Mouse (Mus musculus) midbrain, embryonic 16.5 days (tissue): Measurements from ENCODE around the gene Snapc3. TPM values are rescaled to one million over a fixed set of nuclear protein-coding genes. Genes with fewer than 3 reads are reported as not detected.
"Not testable (repeated sequence)": the region's sequence is repeated elsewhere in the genome, so short reads cannot be mapped to it uniquely, and the experiment has no call there.

Experiments
- ATAC-seq: fragments of 200-750 bp; cut with Nextera tagmentation; 2 replicates; pipeline ENCODE4 v1.8.0; 2017; ENCODE audit warnings: moderate TSS enrichment
- H3K27ac ChIP-seq: fragments of 300-500 bp; sonication (generic); 2 replicates; pipeline ENCODE4 v1.5.1; 2014; ENCODE audit warnings: mild to moderate bottlenecking, low read length, mixed read lengths
- H3K27me3 ChIP-seq: fragments of 300-500 bp; sonication (generic); 2 replicates; pipeline ENCODE4 v1.6.1; 2014; ENCODE audit warnings: low read depth, low read length, mixed read lengths; ENCODE audit not compliant: control insufficient read depth, insufficient read depth
- H3K36me3 ChIP-seq: fragments of 300-500 bp; sonication (generic); 2 replicates; pipeline ENCODE4 v1.6.1; 2014; ENCODE audit warnings: mild to moderate bottlenecking, low read length, moderate library complexity, mixed read lengths; ENCODE audit not compliant: control insufficient read depth, insufficient read depth
- H3K4me1 ChIP-seq: fragments of 300-500 bp; sonication (generic); 2 replicates; pipeline ENCODE4 v1.6.1; 2014; ENCODE audit warnings: mild to moderate bottlenecking, low read length, mixed read lengths; ENCODE audit not compliant: control insufficient read depth, insufficient read depth
- H3K4me2 ChIP-seq: fragments of 300-500 bp; sonication (generic); 2 replicates; pipeline ENCODE4 v1.6.1; 2014; ENCODE audit warnings: mild to moderate bottlenecking, low read length, mixed read lengths
- H3K4me3 ChIP-seq: fragments of 300-500 bp; sonication (generic); 2 replicates; pipeline ENCODE4 v1.5.1; 2014; ENCODE audit warnings: low read depth, mild to moderate bottlenecking, low read length, moderate library complexity, mixed read lengths
- H3K9ac ChIP-seq: fragments of 300-500 bp; sonication (generic); 2 replicates; pipeline ENCODE4 v1.6.1; 2014; ENCODE audit warnings: low read depth, low read length, mixed read lengths
- H3K9me3 ChIP-seq: fragments of 300-500 bp; sonication (generic); replicated peaks from 2 replicates; pipeline ENCODE4 v1.6.1; 2014; ENCODE audit warnings: mild to moderate bottlenecking, low read length, mixed read lengths; ENCODE audit not compliant: control insufficient read depth, poor library complexity, severe bottlenecking
- WGBS: fragments of 180-500 bp; shearing (Covaris S2); extraction: QIAGEN DNeasy Blood & Tissue Kit; methylation state at CpG from one replicate; pipeline ENCODE4 v1.1.7; 2014; 5-methylcytosine and 5-hydroxymethylcytosine counted together
- polyA plus RNA-seq: library from polyadenylated mRNA; unstranded; fragments of >200 nt; fragmentation: Nextera tagmentation; extraction: Ambion mirVana; gene quantifications from 2 replicates; pipeline ENCODE4 v1.2.1, GENCODE M21; 2015

The Snapc3 gene
- polyA plus RNA-seq, 1 experiment from 2014 or later = 64.9 TPM

GRCm38 (mm10) chr4:83467615-83468014, 50.1 kb downstream of the Snapc3 start:
- Histone ChIP-seq H3K27me3 (no peaks in the 10 kb centered on the region), H3K9me3 (no peaks in the 10 kb centered on the region), H3K4me3 (no peak overlapping the region), H3K36me3 (peaks cover 42% of the 10 kb centered on the region), H3K4me1 (no peaks in the 10 kb centered on the region; the same call in 1 of the 2 replicates), H3K27ac (0 out of 2 replicates have a peak overlapping the region, but pooled peaks have one; percentile 22), H3K9ac (no peak overlapping the region), H3K4me2 (no peak overlapping the region)
- WGBS = 79% methylated on average over 7 of the region's 7 CpGs
- ATAC-seq = no peak

- Histone ChIP-seq H3K4me3 (no peak overlapping the region), H3K9me3 (no peaks in the 10 kb centered on the region), H3K27ac (0 out of 2 replicates have a peak overlapping the region, but pooled peaks have one; percentile 22), H3K36me3 (peaks cover 40% of the 10 kb centered on the region), H3K9ac (no peak overlapping the region), H3K4me2 (no peak overlapping the region), H3K4me1 (no peaks in the 10 kb centered on the region; the same call in 1 of the 2 replicates), H3K27me3 (no peaks in the 10 kb centered on the region)
- WGBS = 55% methylated on average over 3 of the region's 3 CpGs
- 0 out of 2 replicates have a peak, but pooled peaks have one; percentile 39 for ATAC-seq
Measured at GRCm38 (mm10) chr4:83468208-83468607, 50.7 kb downstream of the Snapc3 start.

- Histone ChIP-seq H3K27me3 (no peaks in the 10 kb centered on the region), H3K9me3 (no peaks in the 10 kb centered on the region), H3K27ac (peak overlapping the region; percentile 99), H3K36me3 (peaks cover 8% of the 10 kb centered on the region), H3K4me1 (peaks cover 30% of the 10 kb centered on the region), H3K9ac (peak overlapping the region; percentile 93), H3K4me3 (peak overlapping the region; percentile 90), H3K4me2 (peak overlapping the region; percentile 68)
- 10% methylated on average over 12 of the region's 12 CpGs for WGBS
- no peak for ATAC-seq
Measured at GRCm38 (mm10) chr4:83485250-83485649, 67.7 kb downstream of the Snapc3 start.

- Histone ChIP-seq H3K4me2 (peak overlapping the region; percentile 68), H3K27ac (peak overlapping the region; percentile 99), H3K9me3 (no peaks in the 10 kb centered on the region), H3K9ac (peak overlapping the region; percentile 93), H3K27me3 (no peaks in the 10 kb centered on the region), H3K36me3 (peaks cover 8% of the 10 kb centered on the region), H3K4me3 (peak overlapping the region; percentile 90), H3K4me1 (peaks cover 30% of the 10 kb centered on the region)
- 1% methylated on average over 26 of the region's 40 CpGs for WGBS
- ATAC-seq = peak; percentile 70
Measured at GRCm38 (mm10) chr4:83485735-83486116, 68.2 kb downstream of the Snapc3 start.

- Histone ChIP-seq H3K4me1 (peaks cover 30% of the 10 kb centered on the region), H3K27me3 (no peaks in the 10 kb centered on the region), H3K36me3 (peaks cover 5% of the 10 kb centered on the region), H3K27ac (peak within 1 kb of the TSS; percentile 99), H3K4me3 (peak within 1 kb of the TSS; percentile 90), H3K4me2 (peak within 1 kb of the TSS; percentile 68), H3K9me3 (no peaks in the 10 kb centered on the region), H3K9ac (peak within 1 kb of the TSS; percentile 93)
- peak; percentile 96 for ATAC-seq
- WGBS = 0% methylated on average over 21 of the region's 86 CpGs
Measured at GRCm38 (mm10) chr4:83486117-83486901, 68.8 kb downstream of the Snapc3 start, which contains the start of gene Psip1. Gene Psip1 (minus strand): TSS chr4:83486459.

- 36% methylated on average over 5 of the region's 5 CpGs for WGBS
- Histone ChIP-seq H3K27me3 (no peaks in the 10 kb centered on the region), H3K4me2 (no peak overlapping the region), H3K9ac (no peak overlapping the region), H3K9me3 (no peaks in the 10 kb centered on the region), H3K36me3 (no peaks in the 10 kb centered on the region), H3K4me1 (peaks cover 15% of the 10 kb centered on the region), H3K4me3 (no peak overlapping the region), H3K27ac (no peak overlapping the region)
- no peak for ATAC-seq
Measured at GRCm38 (mm10) chr4:83489121-83489520, 71.6 kb downstream of the Snapc3 start.

- Histone ChIP-seq H3K4me1 (no peaks in the 10 kb centered on the region), H3K27ac (no peak overlapping the region), H3K36me3 (no peaks in the 10 kb centered on the region), H3K9me3 (no peaks in the 10 kb centered on the region), H3K27me3 (no peaks in the 10 kb centered on the region), H3K4me2 (no peak overlapping the region), H3K9ac (no peak overlapping the region), H3K4me3 (no peak overlapping the region)
- no peak for ATAC-seq
- WGBS = 90% methylated on average over 1 of the region's 1 CpGs
Measured at GRCm38 (mm10) chr4:83493112-83493511, 75.6 kb downstream of the Snapc3 start.

GRCm38 (mm10) chr4:83497013-83497412, 79.5 kb downstream of the Snapc3 start:
- not testable (repeated sequence) for H3K27me3 ChIP-seq, H3K9ac ChIP-seq, H3K4me1 ChIP-seq, H3K9me3 ChIP-seq, ATAC-seq, H3K4me2 ChIP-seq, H3K27ac ChIP-seq, H3K4me3 ChIP-seq, H3K36me3 ChIP-seq
- WGBS = 90% methylated on average over 5 of the region's 5 CpGs
